Mouse (Mus musculus) lung, embryonic 16.5 days (tissue): ENCODE results near the gene Negr1. TPM values are rescaled to one million over a fixed set of nuclear protein-coding genes. Genes with fewer than 3 reads are reported as not detected.
A peak's percentile ranks its signal among the peaks of the same experiment; 100 is the strongest.

Experiments
- ATAC-seq: fragments of 200-750 bp; cut with Nextera tagmentation; 2 replicates; pipeline ENCODE4 v1.8.0; 2017; ENCODE audit warnings: low read depth, mild to moderate bottlenecking, moderate library complexity
- H3K27ac ChIP-seq: fragments of 300-500 bp; sonication (generic); 2 replicates; pipeline ENCODE4 v1.5.1; 2014; ENCODE audit warnings: mild to moderate bottlenecking, control low read depth, low read length
- H3K27me3 ChIP-seq: fragments of 300-500 bp; sonication (generic); 2 replicates; pipeline ENCODE4 v1.6.1; 2014; ENCODE audit warnings: low read depth, low read length, mixed read lengths; ENCODE audit not compliant: control insufficient read depth, insufficient read depth
- H3K36me3 ChIP-seq: fragments of 300-500 bp; sonication (generic); 2 replicates; pipeline ENCODE4 v1.6.1; 2014; ENCODE audit warnings: low read length; ENCODE audit not compliant: control insufficient read depth, insufficient read depth
- H3K4me1 ChIP-seq: fragments of 300-500 bp; sonication (generic); replicated peaks from 2 replicates; pipeline ENCODE4 v1.6.1; 2014; ENCODE audit warnings: low read length, mixed read lengths; ENCODE audit not compliant: control insufficient read depth, insufficient read depth
- H3K4me2 ChIP-seq: fragments of 300-500 bp; sonication (generic); 2 replicates; pipeline ENCODE4 v1.6.1; 2014; ENCODE audit warnings: low read depth, low read length, control low read depth
- H3K4me3 ChIP-seq: fragments of 300-500 bp; sonication (generic); 2 replicates; pipeline ENCODE4 v1.5.1; 2014; ENCODE audit warnings: mild to moderate bottlenecking, low read length, control low read depth
- H3K9ac ChIP-seq: fragments of 300-500 bp; sonication (generic); 2 replicates; pipeline ENCODE4 v1.6.1; 2014; ENCODE audit warnings: low read length, control low read depth
- H3K9me3 ChIP-seq: fragments of 300-500 bp; sonication (generic); 2 replicates; pipeline ENCODE4 v1.6.1; 2016; ENCODE audit warnings: low read length; ENCODE audit not compliant: control insufficient read depth
- WGBS: fragments of 180-500 bp; shearing (Covaris S2); extraction: QIAGEN DNeasy Blood & Tissue Kit; methylation state at CpG from one replicate; pipeline ENCODE4 v1.1.7; 2014; 5-methylcytosine and 5-hydroxymethylcytosine counted together
- polyA plus RNA-seq: library from polyadenylated mRNA; unstranded; fragments of >200 nt; fragmentation: Nextera tagmentation; extraction: Ambion mirVana; gene quantifications from 2 replicates; pipeline ENCODE4 v1.2.1, GENCODE M21; 2015

Negr1 gene
- polyA plus RNA-seq, 1 experiment from 2014 or later, result 7.0 TPM

DNA sequence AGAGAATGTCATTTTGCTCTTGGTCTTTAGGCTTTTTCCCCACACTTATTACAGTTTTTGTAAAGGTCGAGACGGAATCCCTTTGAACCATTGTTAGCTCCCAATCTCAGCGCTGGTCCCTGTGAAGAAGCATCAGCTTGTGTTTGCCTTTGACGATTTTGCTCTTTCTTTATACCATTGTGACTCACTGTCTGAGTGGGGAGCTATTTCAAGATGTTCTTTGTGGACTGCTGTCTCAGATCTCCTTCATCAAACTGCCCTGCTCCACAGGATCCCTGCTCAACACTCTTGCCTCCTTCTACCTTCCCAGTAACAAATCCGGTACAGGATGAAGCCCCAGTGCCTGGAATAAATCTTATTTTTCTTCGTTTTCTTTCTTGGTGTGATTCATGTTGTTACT, 536.8 kb downstream of the Negr1 start:
- Histone ChIP-seq H3K4me1 (no peaks in the 10 kb centered on the region), H3K36me3 (no peaks in the 10 kb centered on the region), H3K27me3 (no peaks in the 10 kb centered on the region), H3K9ac (no peak overlapping the region), H3K27ac (no peak overlapping the region), H3K4me3 (no peak overlapping the region), H3K4me2 (no peak overlapping the region), H3K9me3 (no peaks in the 10 kb centered on the region)
- no peak for ATAC-seq
- WGBS, result 79% methylated on average over 6 of the region's 6 CpGs

DNA sequence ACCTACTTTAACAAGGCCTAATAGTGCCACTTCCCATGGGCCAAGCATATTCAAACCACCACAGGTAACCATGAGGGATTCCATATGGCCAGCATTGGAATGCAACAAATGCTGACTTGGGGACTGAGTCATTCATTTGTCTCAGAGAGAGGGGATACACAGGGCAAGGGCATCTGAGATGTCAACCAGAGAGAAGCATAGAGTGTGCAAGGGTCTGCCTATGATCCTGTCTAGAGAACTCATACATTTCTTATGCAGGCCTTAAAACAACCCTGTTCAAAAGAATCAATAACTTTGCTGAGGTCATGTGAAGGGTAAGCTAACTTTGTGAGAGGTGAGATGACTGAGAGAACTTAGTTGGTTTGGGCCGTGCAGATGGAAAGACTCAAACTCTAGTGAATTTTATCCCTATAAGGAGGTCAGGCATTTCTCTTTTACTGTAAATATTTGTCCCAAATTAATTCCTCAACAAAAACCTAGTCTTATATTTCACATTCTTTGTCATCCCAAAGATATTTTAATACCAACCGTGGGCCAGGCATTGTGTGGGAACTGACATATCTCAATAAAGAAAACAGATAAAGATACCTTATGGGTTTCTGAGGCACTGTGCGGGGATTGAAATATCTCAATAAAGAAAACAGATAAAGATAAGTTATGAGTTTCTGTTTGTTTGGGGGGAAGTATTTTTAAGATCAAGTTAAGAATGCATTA, 543.4 kb downstream of the Negr1 start:
- H3K36me3 ChIP-seq, result no peaks in the 10 kb centered on the region
- WGBS, result 47% methylated on average over 3 of the region's 3 CpGs

DNA sequence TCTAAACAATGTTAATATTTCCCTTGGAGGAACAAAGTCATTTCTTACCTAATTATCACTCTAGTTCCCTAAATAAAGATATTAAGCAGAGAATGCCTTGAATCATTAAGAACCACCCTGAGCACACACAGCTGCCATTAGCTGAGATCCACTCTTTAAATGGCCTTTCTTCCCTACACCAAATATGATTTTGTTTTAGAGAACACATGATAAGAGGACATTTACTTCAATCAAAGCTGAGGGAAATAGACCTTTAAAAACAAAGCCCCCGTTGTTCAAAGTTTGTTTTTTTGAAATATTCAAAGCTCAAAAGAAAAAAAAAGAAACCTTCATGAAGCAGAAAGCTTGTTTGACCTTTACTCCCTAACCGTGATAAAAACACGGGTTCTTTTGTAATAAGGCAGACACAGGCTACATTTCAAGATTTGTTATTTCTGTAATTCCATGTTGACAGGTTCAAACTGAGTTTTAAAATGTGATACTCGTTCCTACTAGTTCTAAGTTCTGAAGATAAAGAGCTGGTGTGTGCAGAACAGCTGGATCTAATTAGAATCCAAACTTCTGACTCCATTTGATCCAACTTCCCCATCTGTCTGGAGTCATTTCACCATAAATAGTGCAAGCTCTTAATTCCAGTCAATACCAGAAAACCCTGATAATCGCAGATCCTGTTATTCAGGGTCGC, 544.1 kb downstream of the Negr1 start:
- H3K27ac ChIP-seq, result no peak overlapping the region
- H3K9me3 ChIP-seq, result no peaks in the 10 kb centered on the region
- 30% methylated on average over 6 of the region's 6 CpGs for WGBS
- H3K9ac ChIP-seq, result no peak overlapping the region
- no peaks in the 10 kb centered on the region for H3K36me3 ChIP-seq
- H3K4me3 ChIP-seq, result no peak overlapping the region
- H3K27me3 ChIP-seq, result no peaks in the 10 kb centered on the region
- ATAC-seq, result peak; percentile 80
- 0 out of 2 replicates have a peak, but pooled peaks cover 3% of the 10 kb centered on the region for H3K4me1 ChIP-seq
- no peak overlapping the region for H3K4me2 ChIP-seq

More for the DNA sequence above, 543.4 kb downstream of the Negr1 start:
- H3K27me3 ChIP-seq, result no peaks in the 10 kb centered on the region
- H3K27ac ChIP-seq, result peak overlapping the region; percentile 59
- H3K4me3 ChIP-seq, result no peak overlapping the region
- ATAC-seq, result peak; percentile 39; the same call in 1 of the 2 replicates
- H3K9me3 ChIP-seq, result no peaks in the 10 kb centered on the region
- no peak overlapping the region for H3K4me2 ChIP-seq
- 0 out of 2 replicates have a peak, but pooled peaks cover 3% of the 10 kb centered on the region for H3K4me1 ChIP-seq
- no peak overlapping the region for H3K9ac ChIP-seq

DNA sequence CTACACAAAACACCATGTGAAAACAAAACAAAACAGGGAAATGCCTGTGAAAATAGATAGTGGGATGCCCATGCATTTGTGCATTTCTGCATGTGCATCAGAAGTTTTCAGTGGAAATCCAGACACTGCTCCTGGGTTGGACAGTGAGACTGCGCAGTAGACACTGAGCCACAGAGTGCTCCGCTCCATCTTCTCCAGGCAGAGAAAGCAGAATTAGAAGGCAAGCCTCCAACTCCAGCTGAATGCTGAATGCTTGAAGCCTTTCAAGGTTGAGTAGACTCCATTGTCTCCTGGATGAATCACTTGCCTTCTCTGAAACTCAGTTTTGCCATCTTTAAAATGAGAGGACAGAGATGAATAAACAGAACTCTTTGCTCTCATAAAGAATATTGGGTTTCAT, 546.6 kb downstream of the Negr1 start:
- Histone ChIP-seq H3K36me3 (no peaks in the 10 kb centered on the region), H3K9ac (no peak overlapping the region), H3K9me3 (no peaks in the 10 kb centered on the region), H3K4me1 (0 out of 2 replicates have a peak, but pooled peaks cover 3% of the 10 kb centered on the region), H3K27ac (no peak overlapping the region), H3K4me3 (no peak overlapping the region), H3K27me3 (no peaks in the 10 kb centered on the region), H3K4me2 (no peak overlapping the region)
- no peak for ATAC-seq
- WGBS, result 89% methylated on average over 2 of the region's 2 CpGs

DNA sequence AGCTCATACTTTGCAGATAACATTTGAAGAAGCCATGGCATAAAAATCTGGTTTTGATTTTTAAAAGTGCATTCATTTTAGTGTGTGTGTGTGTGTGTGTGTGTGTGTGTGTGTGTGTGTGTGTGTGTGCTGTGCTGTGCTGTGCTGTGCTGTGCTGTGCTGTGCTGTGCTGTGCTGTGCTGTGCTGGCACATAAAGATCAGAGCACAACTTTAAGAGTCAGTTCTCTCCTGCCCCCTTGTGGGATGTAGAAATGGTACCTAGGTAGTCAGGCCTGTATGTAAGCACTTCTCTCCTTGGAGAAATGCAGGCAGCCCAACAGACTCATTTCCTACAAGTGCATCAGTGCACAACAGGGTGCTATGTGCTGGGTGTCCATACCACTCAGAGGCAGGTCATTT, 547.7 kb downstream of the Negr1 start:
- no peaks in the 10 kb centered on the region for H3K27me3 ChIP-seq
- peak; percentile 66; the same call in 1 of the 2 replicates for ATAC-seq
- no peaks in the 10 kb centered on the region for H3K9me3 ChIP-seq
- H3K4me1 ChIP-seq, result 0 out of 2 replicates have a peak, but pooled peaks cover 3% of the 10 kb centered on the region
- no peak overlapping the region for H3K9ac ChIP-seq
- no peak overlapping the region for H3K4me2 ChIP-seq
- no peak overlapping the region for H3K4me3 ChIP-seq
- no peaks in the 10 kb centered on the region for H3K36me3 ChIP-seq
- no peak overlapping the region for H3K27ac ChIP-seq

DNA sequence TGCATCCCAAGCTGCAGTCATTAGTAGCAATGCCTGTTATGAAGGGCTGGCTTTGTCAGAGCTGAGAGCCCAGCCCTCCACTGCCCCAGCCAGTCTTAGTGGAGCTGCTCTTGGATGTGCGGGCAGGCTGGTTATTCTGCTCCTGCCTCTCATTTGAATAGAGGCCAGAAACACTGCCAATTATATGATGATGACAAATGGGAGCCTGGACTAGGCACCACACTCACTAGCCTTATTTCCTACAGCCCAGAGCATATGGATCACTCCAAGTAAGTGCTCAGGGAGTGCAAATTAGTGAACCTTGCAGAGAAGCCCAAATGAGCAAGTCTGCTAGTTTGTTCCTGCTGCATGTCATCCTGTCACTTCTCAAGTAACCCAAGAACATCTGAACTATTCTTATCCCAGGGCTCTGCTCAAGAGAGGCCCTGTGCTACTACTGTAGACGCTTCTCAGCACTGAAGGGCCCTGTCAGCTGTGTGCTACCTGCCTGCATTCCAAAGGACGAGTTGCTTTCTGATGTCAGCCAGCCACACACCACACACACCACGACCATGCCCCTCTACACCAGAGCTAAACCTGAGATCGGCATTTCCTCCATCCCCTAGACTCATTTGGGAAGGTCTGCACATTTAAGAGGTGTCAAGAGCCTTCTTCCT, 553.6 kb downstream of the Negr1 start:
- 33% methylated on average over 5 of the region's 5 CpGs for WGBS
- H3K4me2 ChIP-seq, result no peak overlapping the region
- ATAC-seq, result peak; percentile 31; the same call in 1 of the 2 replicates

DNA sequence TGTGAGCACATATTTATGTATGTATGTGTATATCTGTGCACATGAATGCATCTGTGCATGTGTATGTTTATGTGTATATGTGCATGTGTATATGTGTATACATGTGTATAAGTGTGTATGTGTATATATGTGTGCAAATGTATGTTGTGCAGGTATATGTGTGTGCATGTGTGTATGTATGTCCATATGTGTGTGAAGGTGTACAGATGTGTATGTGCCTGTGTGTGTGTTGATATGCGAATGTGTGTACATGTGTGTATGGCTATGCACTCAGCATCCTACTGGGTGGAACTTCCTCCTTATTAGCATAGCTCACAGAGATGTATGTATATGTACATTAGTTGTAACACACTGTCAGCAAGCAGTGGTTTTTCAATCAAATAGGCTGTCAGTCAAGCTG, 554.4 kb downstream of the Negr1 start:
- no peak overlapping the region for H3K4me2 ChIP-seq
- no peak overlapping the region for H3K27ac ChIP-seq
- no peaks in the 10 kb centered on the region for H3K9me3 ChIP-seq
- H3K27me3 ChIP-seq, result no peaks in the 10 kb centered on the region
- no peak for ATAC-seq
- no peaks in the 10 kb centered on the region for H3K4me1 ChIP-seq
- H3K36me3 ChIP-seq, result no peaks in the 10 kb centered on the region
- H3K4me3 ChIP-seq, result no peak overlapping the region
- H3K9ac ChIP-seq, result no peak overlapping the region
- 88% methylated on average over 1 of the region's 1 CpGs for WGBS

More for the DNA sequence above, 553.6 kb downstream of the Negr1 start:
- H3K36me3 ChIP-seq, result no peaks in the 10 kb centered on the region
- H3K9ac ChIP-seq, result no peak overlapping the region
- no peaks in the 10 kb centered on the region for H3K4me1 ChIP-seq
- no peaks in the 10 kb centered on the region for H3K27me3 ChIP-seq
- H3K9me3 ChIP-seq, result no peaks in the 10 kb centered on the region
- no peak overlapping the region for H3K27ac ChIP-seq
- no peak overlapping the region for H3K4me3 ChIP-seq

DNA sequence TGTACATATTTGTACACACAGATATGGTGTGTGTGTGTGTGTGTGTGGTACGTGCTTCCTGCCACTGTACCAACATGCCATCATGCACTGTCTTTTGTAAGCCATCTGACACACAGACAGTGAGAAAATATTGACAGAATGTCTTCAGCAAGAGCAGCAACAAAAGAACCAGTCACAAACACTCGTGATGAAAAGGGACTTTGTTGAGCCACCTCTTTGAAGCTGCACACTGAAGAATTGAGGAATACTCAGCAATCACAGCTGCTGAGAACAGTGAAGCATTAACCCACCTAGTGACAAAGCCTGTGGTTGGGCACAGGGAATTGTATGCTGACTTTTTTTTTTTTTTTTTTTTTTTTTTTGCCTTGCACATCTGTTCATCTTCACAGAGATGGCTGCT, 558.3 kb downstream of the Negr1 start:
- Histone ChIP-seq H3K27ac (no peak overlapping the region), H3K36me3 (no peaks in the 10 kb centered on the region), H3K9me3 (no peaks in the 10 kb centered on the region), H3K4me2 (no peak overlapping the region), H3K9ac (no peak overlapping the region), H3K4me3 (no peak overlapping the region), H3K27me3 (no peaks in the 10 kb centered on the region), H3K4me1 (no peaks in the 10 kb centered on the region)
- WGBS, result 40% methylated on average over 2 of the region's 2 CpGs
- no peak for ATAC-seq
